Mouse (Mus musculus) lung, postnatal 4 days (tissue): ENCODE results near the gene Eci1.
A peak's percentile ranks its signal among the peaks of the same experiment; 100 is the strongest.

Experiments used
- DNase-seq, 2 experiments: peaks; one replicate each; pipeline ENCODE4 v3.0.0; 2021

Eci1 gene

DNA sequence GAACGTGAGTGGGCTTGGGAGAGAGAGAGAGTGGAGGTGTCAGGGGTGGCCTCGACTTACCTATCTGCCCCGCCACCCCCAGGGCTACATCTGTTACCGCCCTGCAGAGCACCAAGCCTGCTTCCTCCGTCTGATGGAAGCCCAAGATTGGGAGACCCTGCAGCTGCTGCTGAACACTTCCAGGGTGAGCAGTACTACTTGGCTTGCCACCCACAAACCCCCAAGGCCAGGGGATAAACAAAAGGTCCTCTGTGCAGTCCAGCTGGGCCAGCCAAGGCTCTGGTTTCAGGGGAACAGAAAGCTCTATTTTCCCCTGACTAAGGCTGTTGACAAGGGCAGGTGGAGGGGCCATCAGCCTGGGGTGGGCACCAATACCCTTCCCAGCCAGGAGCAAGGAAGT lies 48.1 kb downstream of the Eci1 start:
- DNase-seq = no peak

DNA sequence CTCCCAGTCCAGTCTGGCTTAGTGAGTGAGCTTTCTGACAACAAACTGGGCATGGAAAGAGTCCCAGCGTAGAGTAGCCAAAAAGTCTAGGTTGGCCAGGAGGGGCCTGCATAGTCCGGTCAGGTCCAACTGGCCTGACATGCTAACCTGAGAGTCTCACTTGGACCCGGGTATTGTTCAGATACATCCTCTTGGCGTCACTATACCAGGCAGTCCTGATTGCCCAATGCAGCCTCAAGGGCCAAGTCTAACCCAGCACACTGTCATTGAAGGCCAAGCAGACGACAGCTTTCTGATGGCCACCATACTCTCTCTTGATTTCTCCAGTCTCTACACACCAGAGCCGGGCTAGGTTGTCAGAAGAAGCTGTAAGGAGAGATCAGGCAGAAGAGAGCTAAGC lies 49.1 kb downstream of the Eci1 start:
- DNase-seq = no peak

DNA sequence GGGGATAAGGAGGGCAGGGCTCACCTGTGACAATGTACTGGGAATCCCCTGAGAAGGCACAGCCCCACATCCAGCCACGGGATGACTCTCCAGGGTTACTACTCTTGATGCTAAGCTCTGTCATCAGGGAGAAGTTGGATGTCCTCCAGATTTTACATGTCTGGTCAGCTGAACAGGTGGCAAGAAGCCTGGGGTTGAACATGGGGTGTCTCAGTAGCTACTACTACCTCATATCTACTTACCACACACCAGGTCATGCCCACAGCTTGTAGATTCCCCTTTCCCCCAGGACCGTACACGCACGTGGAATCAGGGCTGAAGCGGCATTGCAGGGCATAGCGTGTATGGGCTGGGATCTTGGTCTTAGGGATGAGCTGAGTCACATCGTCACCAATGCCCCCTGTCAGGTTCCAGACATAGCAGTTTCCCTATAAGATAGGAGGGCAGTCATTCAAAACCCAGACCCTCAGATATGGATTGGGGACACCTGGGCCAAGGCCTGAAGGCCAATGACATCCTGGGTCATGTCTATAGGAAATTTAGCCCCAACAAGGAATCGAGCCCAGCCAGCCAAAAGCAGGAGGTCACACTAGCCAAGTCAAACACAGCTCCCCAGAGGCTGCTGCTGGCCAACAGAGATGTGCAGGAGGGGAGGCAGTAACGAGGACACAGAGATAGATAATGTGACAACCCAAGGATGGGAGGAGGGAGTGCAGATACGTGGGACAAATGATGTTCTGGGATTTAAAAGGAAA lies 49.8 kb downstream of the Eci1 start:
- no peak for DNase-seq

DNA sequence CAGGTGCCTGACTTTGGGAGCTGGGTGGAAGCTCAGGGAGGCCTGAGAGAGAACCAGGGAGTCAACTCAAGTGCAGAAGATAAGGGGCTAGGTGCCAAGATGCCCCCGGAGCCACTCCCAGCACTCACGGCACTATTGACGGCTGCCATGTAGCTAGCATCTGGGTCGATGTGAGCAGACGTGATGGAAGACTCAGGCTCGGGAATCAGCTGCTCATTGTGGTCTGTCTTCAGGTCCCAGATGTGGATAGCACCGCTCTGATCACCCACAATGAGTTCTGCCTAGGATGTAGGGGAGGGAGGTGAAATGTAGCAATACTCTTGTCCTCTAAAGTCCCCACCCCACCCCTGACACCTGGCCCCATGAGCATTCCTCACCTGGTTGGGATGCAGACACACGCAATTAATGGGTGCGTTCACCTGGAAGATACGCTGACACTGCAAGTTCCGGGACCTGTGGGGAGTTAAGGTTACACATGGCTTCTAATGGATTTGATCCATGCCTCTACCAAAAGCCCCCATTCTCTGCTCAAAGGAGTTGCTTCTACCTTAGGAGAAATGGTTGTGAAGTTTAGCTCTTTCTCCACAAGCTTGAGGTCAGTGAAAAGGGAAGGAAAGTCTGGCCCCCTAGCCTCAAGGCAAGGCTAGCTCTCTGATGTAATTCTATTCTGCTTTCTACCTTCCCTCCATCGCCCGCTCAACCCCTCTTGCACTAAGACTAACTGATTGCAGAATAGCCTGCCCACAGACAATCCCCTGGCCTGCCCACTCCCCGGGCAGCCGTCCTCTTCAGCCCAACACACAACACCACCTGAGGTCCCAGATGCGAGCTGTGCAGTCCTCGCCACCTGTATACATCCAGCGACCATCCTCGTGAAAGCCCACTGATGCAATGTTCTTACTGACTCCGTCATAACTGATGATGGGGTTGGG lies 50.9 kb downstream of the Eci1 start:
- DNase-seq = no peak

DNA sequence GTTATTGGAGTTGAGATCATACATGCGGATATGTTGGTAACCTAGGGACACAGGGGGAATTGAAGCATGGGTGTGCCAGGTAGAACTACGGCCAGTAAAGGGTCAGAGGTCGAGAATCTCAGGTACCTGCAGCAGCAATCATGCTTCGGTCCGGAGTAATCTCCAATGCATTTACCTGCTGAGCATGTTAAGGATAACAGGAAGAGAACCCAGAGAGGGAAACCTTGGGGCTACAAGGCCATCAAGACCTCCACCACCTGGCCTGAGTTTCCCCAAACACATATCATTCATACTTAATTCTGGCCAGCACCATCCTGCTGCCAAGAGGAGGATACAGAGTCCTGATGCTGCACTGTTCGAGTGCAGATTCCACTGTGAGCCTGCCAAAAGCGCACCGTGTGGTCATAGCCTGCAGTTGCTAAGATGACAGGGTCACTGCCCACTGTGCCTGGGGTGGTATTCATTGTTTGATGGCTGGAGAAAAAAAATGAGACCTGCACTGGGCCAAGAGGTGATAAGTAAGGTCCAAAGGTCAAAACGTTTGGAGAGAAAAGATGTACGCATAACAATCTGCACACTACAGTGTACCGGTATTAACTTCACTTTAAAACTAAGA lies 51.7 kb downstream of the Eci1 start:
- DNase-seq = no peak

DNA sequence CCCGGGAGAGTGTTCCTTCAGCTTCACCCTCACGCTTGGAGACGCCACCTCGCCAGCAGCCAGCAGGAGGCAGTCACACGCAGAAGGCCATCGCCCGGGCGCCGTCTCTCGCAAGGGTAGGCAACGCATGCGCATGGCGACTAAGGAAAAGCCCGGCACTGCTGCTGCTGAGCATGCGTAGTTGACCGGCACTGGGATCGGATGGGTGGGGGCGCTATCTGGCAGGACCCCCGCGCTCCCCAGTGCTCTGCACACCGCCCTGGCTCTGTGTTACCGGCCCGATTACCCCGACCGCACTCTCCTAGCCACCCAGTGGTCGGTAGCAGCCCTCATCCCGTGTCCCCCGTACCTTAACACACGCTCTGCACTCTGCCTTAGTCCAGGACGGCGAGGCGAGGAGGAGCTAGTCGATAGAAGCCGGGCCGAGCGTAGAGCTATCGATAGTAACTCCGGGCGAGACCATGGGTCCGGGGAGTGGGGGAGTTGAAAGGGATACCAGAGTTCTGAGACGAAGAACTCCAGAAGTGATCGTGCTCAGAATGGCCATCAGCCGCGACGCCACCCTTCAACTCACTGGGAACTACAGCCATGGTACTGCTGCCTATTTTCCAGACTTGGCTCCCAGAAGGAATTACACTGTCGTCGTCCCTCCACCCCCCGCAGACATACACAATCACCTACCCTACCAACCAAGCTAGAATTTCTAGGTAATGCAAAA lies 52.4 kb downstream of the Eci1 start, which contains the start of gene Mlst8:
Gene Mlst8, minus strand, starts transcription at position 416 of the 718 bp plus-strand sequence.
- DNase-seq = peak; percentile 96 to 99

DNA sequence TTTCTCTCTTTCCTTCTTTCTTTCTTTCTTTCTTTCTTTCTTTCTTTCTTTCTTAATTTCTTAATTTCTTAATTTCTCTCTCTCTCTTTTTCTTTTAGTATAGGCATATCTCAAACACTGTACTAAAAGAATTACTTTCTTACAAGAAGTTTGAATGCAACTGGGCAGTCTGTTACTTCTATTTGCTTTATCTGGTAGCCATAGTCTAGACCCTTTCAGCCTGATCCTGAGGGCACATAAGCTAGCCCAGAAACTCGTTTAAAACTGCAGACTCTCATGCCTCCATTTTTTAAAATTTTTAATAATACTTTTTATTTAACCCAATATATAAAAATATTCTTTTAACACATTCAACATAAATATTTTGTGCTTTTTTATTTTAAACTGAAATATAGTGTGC lies 53.0 kb downstream of the Eci1 start:
- no peak for DNase-seq

DNA sequence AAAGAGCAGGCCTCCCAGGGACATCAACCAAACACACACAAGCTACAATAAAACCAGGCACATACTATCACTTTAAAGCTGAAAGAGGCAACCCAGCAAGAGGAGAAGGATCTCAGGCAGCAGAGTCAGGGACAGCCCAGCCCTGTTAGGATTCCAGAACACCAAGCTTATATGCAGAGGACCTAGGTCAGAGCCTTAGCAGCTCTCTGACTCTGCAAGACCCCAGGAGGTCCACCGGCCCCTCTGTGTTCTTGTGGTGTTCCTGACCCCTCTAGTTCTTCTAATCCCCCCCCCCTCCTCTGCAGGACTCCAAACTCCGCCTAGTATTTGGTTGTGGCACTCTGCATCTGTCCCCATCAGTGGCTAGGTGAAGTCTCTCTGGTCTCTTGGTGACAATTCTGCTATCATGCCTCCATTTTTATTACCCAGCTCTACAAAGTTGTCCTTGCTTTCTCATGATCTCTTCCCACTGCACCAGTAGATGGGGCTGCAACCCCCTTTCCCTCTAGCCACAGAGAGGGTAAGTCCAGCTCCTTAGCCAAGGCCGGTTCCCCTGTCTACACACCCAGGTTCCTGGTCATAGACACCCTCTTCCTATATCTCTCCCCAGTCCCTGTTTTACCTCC lies 53.9 kb downstream of the Eci1 start:
- DNase-seq = peak in 1 of 2 experiments; percentile 23

DNA sequence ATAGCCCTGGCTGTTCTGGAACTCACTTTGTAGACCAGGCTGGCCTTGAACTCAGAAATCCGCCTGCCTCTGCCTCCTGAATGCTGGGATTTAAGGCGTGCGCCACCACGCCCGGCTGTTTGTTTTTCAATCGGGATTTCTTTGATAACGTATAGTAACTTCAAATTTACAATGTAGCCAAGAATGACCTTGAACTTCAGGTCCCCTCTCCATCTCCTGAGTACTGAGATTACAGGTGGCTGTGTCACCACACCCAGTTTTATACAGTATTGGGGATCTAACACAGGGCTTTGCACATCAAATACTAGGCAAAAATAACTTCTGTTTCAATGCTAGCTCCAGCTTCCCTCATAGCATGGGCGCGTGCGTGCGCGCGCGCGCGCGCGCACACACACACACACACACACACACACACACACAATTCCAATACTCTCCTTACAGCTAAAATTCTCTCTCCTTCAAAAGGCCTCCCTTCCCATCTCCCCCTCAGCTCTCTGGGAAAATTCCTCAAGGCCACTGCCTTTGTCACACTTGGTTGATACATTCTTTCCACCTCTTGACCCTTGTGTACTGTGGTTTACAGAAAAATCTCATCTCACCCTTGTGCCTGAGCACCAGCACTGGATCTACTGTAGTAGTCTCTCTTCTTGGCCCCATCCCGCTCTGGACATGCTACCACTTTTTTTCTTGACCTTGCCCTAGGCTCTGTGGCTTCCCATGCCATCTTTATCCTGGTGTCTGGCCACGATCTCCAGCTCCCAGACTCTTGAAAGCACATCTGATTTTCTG lies 54.8 kb downstream of the Eci1 start:
- DNase-seq = no peak

DNA sequence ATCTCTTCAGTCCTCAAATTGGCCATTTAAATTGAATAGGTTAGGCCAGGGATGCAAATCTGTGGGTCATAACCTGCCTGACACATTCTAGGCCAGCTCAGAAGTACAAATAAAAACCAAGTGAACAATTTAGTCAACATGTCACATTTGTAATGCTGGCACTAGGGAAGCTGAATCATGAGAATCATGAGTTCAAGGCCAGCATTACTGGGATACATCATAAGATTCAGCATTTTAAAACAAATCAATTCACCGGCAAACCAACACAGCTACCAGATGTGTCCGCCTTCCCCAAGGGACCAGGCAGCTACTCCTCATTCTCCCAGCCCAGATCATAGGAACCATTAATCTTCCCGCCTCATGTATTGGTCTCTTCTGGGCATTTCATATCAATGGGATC lies 57.1 kb downstream of the Eci1 start:
- no peak for DNase-seq

DNA sequence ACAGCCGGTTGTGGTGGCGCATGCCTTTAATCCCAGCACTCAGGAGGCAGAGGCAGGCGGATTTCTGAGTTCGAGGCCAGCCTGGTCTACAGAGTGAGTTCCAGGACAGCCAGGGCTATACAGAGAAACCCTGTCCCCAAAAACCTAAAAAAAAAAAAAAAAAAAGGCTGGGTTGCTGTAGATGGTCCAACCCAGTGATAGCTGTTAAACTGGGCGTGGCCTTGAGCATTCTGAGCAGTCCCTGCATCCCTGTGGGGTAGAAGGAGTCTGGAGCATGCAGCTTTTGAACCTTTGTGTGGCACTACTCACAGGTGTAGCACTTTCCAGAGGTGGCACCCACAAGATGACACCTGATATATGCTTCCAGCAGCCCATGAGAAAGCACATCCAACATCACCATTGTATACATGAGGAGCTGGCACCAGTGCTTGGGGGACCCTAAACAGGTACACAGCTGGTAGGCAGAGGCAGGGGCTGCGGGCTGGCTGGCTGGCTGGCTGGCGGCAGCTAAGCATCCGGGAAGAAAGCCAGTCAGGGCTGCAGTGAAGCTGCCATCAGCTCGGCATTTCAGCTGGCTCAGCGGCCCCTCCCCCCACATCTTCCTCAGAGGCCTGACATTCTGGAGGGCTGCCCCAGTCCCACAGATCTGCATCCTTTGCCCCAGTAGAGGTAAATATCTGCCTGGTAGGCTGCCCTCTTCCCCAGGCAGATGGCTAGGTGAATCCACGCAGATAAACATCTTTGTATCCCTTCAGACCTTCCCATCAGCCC lies 58.8 kb downstream of the Eci1 start:
- peak in 1 of 2 experiments; percentile 53 for DNase-seq

DNA sequence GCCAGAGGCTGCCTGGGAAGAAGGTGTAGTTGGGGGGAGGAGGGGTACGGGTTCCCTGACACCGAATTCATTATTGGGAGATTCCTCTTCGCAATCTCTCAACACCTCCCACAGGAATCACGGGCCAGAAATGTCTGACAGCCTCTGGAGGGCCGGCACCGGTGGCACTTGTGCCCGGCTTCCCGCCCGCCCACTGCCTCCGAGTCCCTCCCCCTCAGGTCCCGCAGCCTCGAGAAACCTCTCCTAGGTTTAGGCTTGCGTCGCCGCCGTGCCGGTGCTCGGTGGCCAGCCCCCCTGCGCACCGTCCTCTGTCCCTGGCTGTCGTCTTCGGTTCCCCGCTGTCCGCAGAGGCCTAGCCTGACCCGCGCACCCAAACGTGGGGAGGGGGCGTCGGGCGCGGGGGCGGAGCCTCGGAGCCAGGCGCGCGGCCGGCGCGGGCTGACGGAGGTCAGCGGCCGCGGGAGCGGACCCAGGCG lies 61.8 kb downstream of the Eci1 start, which contains the start of gene Caskin1:
Gene Caskin1, plus strand, starts transcription at position 416 of the 476 bp plus-strand sequence.
- DNase-seq = peak; percentile 34 to 43

DNA sequence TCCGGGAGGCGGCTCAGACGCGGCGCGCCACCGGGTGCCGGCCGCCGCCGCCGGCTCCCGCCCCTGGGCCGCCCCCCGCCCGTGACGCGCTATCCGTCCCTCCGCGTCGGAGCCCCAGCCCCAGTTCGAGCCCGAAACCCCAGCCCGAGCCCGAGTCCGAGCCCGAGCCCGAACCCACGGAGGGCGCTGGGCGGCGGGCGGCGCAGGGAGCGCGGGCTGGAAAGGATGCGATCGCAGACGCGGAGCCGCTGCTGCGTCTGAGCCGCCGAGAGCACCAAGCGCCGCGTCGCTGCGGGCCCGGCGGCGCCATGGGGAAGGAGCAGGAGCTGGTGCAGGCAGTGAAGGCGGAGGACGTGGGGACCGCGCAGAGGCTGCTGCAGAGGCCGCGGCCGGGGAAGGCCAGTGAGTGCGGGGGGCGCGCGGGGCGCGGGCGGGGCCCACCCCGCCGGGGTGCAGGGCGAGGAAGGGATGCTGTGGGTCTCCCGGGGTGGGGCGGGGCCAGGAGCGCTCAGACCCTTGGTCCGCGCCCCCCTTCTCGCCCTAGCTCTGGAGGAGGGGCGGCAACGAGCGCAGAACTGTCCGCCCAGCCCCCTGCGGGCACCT lies 62.3 kb downstream of the Eci1 start:
- DNase-seq = peak in 1 of 2 experiments; percentile 31
